ENCODE assay signal across 12 mouse cellular contexts in the genomic region with DNA sequence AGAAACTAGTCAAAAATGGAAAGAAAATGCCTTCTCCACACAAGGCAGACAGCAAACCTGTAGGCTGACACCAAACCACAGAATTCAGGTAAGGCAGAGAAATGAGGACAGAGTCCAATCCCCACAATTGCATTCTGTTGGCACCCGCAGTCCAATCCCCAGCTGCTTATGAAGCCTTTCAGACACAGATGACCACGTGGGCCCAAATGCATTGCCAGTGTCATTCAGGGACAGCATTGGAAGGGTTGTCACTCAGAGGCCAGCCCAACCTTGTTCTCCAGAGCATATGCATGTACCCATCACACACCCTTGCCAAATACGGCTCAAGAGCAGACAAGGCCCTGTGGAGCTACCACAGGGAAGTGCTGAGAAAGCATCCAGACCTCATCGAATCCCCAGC.
DNase-seq lines count a peak whose midpoint lies in the region; ATAC-seq and TF ChIP-seq lines count a peak whose summit lies in the region.
"Had no signal": no experiment of that assay in that cellular context is flagged by ENCODE, and none has a peak within 500 bp of the region (broad histone marks: within the 10 kb centered on the region; RNA-seq: fewer than 3 reads in every experiment).

No protein-coding gene starts in this region.

- peak overlapping the region; percentile 8; the same call in 1 of the 2 replicates for H3K27ac ChIP-seq in stomach, embryonic 16.5 days (ENCODE audit: low read length)
- H3K27ac ChIP-seq in stomach, postnatal 0 days (replicated peaks), result no peak overlapping the region
- H3K27ac ChIP-seq: liver, embryonic 15.5 days had no signal

- no peak overlapping the region for H3K4me3 ChIP-seq in stomach, embryonic 16.5 days (replicated peaks; ENCODE audit: low read length)
- H3K4me3 ChIP-seq in stomach, postnatal 0 days (ENCODE audit: low read depth, low read length), result no peak overlapping the region
- H3K4me3 ChIP-seq: liver, embryonic 15.5 days had no signal

- no peaks in the 10 kb centered on the region for H3K9me3 ChIP-seq in stomach, embryonic 16.5 days (replicated peaks; ENCODE audit: control insufficient read depth, low read length)
- H3K9me3 ChIP-seq in stomach, postnatal 0 days (ENCODE audit: control insufficient read depth, low read length), result no peaks in the 10 kb centered on the region
- H3K9me3 ChIP-seq: liver, embryonic 15.5 days had no signal

- WGBS in stomach, embryonic 16.5 days, result 84% methylated on average over 4 of the region's 4 CpGs
- WGBS in stomach, postnatal 0 days, result 74% methylated on average over 4 of the region's 4 CpGs

- H3K36me3 ChIP-seq in stomach, embryonic 16.5 days (ENCODE audit: control insufficient read depth, insufficient read depth, low read length), result no peaks in the 10 kb centered on the region
- no peaks in the 10 kb centered on the region for H3K36me3 ChIP-seq in stomach, postnatal 0 days (ENCODE audit: control insufficient read depth, insufficient read depth, low read length)
- H3K36me3 ChIP-seq: liver, embryonic 15.5 days had no signal

- ATAC-seq in stomach, embryonic 16.5 days (ENCODE audit: insufficient read depth, low FRiP score), result no peak
- no peak for ATAC-seq in stomach, postnatal 0 days (ENCODE audit: low FRiP score, low TSS enrichment)
- ATAC-seq: activated CD4-positive, CD25-positive, alpha-beta regulatory T cell, adult 4 months had no signal

- peak; percentile 69 to 70 for DNase-seq in cerebellum, postnatal 10 days
- DNase-seq in cerebellum, adult 9-10 months, result no peak
- DNase-seq in kidney, adult 11 months, result peak; percentile 66
- no peak for DNase-seq in kidney, postnatal 4 days
- DNase-seq in stomach, postnatal 0 days (ENCODE audit: low spot score), result no peak
- no peak for DNase-seq in c-Kit-positive CD71-positive TER-119-positive erythroid progenitor cells, embryonic 14.5 days (ENCODE audit: low spot score)
- no peak for DNase-seq in urinary bladder, postnatal 10 days (ENCODE audit: low spot score)
- DNase-seq: lung, postnatal 36 days; thymus, adult 2 months had no signal

- no peak for TF ChIP-seq CTCF in stomach, postnatal 0 days (IDR thresholded peaks at IDR 0.05; ENCODE audit: low read depth)

- H3K27me3 ChIP-seq in stomach, embryonic 16.5 days (ENCODE audit: control insufficient read depth, insufficient read depth, low read length), result no peaks in the 10 kb centered on the region
- no peaks in the 10 kb centered on the region for H3K27me3 ChIP-seq in stomach, postnatal 0 days (ENCODE audit: control insufficient read depth, insufficient read depth, low read length)
- H3K27me3 ChIP-seq: liver, embryonic 15.5 days had no signal

- 0 out of 2 replicates have a peak, but pooled peaks cover 3% of the 10 kb centered on the region for H3K4me1 ChIP-seq in stomach, embryonic 16.5 days (ENCODE audit: control insufficient read depth, insufficient read depth, low read length)
- H3K4me1 ChIP-seq in stomach, postnatal 0 days (replicated peaks; ENCODE audit: control insufficient read depth, insufficient read depth), result no peaks in the 10 kb centered on the region
- H3K4me1 ChIP-seq: liver, embryonic 15.5 days had no signal

- H3K9ac ChIP-seq in stomach, embryonic 16.5 days (ENCODE audit: low read length), result no peak overlapping the region
- no peak overlapping the region for H3K9ac ChIP-seq in stomach, postnatal 0 days (ENCODE audit: low read length)
- H3K9ac ChIP-seq: liver, embryonic 15.5 days had no signal

- TF ChIP-seq EP300 in stomach, postnatal 0 days (optimal IDR thresholded peaks at IDR 0.05), result no peak

- no peak overlapping the region for H3K4me2 ChIP-seq in stomach, embryonic 16.5 days (ENCODE audit: low read depth, low read length)
- H3K4me2 ChIP-seq in stomach, postnatal 0 days (replicated peaks; ENCODE audit: low read depth), result no peak overlapping the region
- H3K4me2 ChIP-seq: liver, embryonic 15.5 days had no signal

Comparison
In these comparisons a context has a peak if more than half of its experiments do, and no peak if none do; other contexts are left out.
1. DNase-seq: peak in cerebellum, postnatal 10 days (2 of 2) and kidney, adult 11 months (single experiment); none in cerebellum, adult 9-10 months (single experiment), kidney, postnatal 4 days (0 of 2), stomach, postnatal 0 days (single experiment), c-Kit-positive CD71-positive TER-119-positive erythroid progenitor cells, embryonic 14.5 days (single experiment) and urinary bladder, postnatal 10 days (single experiment).